Mouse (Mus musculus) myocyte (in vitro differentiated cells): ENCODE data around the gene Lrrc28.

Experiments used
- CEBPB ChIP-seq: IDR thresholded peaks from 2 replicates; pipeline ENCODE4 v1.6.1; 2011; ENCODE audit warnings: mild to moderate bottlenecking, moderate library complexity; ENCODE audit not compliant: poor library complexity, insufficient read depth, severe bottlenecking
- MAX ChIP-seq: IDR thresholded peaks from one replicate; pipeline ENCODE4 v1.6.1; 2011; ENCODE audit warnings: low read depth, mild to moderate bottlenecking, control low read depth
- POLR2A ChIP-seq: IDR thresholded peaks from one replicate; pipeline ENCODE4 v1.6.1; 2011; ENCODE audit warnings: low read depth, mild to moderate bottlenecking, control low read depth, moderate library complexity; ENCODE audit not compliant: insufficient read length
- POLR2AphosphoS2 ChIP-seq: IDR thresholded peaks from one replicate; pipeline ENCODE4 v1.6.1; 2011; ENCODE audit warnings: low read depth, control low read depth; ENCODE audit not compliant: insufficient read length
- USF1 ChIP-seq: IDR thresholded peaks from one replicate; pipeline ENCODE4 v1.6.1; 2011; ENCODE audit warnings: low read depth, mild to moderate bottlenecking, control low read depth, moderate library complexity

GRCm38 (mm10) chr7:67528063-67528811 is 116.8 kb downstream of the Lrrc28 start:
- no peak for TF ChIP-seq POLR2A
- no peak for TF ChIP-seq MAX
- TF ChIP-seq CEBPB, result no peak
- TF ChIP-seq POLR2AphosphoS2, result no peak
- TF ChIP-seq USF1, result no peak
